Mouse (Mus musculus) erythroblast, embryonic 14.5 days (primary cell): ENCODE results near the gene Shisa4.

Experiments
- GATA1 ChIP-seq: IDR thresholded peaks from 2 replicates; pipeline ENCODE4 v1.6.1; 2012; ENCODE audit warnings: low read length, inconsistent platforms, mixed read lengths
- TAL1 ChIP-seq: IDR thresholded peaks from 3 replicates; pipeline ENCODE4 v1.6.1; 2012; ENCODE audit warnings: low read length, inconsistent platforms, mixed read lengths

GRCm38 (mm10) chr1:135344026-135344425 is 31.0 kb downstream of the Shisa4 start:
- TF ChIP-seq GATA1 (no peak), TAL1 (no peak)
